Mouse (Mus musculus) mature B cell (primary cell): ENCODE results near the gene Ptpn11.

Experiments
- in situ Hi-C: fragments of 300-500 bp; cut with MboI; formaldehyde crosslinking; loops from 2 replicates; pipeline ENCODE4 v1.14.3; 2019

Gene Ptpn11

GRCm38 (mm10) chr5:121183269-121183668 lies 7.9 kb downstream of the Ptpn11 start:
- in situ Hi-C loops, result no loop called here

DNA sequence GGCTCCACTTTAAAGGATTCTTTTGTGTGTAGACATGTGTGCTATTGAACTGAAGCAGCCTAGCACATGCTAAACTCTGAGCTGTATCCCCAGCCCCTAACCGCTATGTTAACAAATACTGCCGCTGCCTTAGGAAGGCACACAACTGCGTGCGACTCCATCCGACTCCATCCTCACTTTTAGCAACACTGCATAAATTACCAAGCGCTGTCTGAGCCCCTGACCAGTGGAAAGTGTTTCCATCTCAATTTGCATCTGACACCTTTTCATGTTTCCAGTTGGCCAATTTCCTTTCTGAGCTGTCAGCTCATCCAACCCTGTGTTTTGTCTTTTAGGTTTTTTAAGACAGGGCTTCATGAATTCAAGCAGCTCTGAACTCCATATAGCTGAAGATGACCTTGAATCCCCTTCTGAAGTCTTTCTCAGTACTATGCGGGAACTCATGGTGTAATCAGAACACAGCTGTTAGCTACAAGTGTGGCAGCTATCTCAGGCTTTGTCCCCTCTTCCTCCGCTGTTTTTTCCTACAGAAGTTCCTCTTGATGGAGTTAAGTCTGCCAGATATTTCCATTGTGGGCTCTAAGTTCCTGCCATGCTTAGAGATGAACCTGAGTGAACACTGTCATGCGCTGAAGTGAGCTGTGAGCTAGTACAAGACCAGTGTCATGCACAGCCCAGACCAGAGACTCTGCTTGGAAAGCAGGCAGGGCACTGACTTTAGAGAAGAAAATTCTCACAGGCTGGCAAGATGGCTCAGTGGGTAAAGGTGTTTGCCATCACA lies 11.9 kb downstream of the Ptpn11 start:
- in situ Hi-C loops, result no loop called here

DNA sequence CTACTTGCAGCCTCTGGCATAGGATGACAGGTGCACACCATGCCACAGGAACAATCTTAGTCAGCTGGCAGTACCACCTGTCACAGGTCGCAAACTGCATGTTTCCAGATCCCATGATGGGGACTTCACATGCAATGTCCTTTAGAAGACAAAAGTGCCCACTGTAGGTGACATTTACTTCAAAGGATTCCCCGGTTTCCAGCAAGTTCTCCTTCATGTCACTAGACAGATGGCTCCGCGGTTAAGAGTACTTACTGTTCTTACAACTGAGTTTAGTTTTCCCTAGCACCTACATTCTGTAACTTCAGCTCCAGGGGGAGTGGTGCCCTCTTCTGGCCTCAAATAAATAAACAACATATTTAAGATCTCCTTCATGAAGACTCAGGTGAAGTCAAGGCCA lies 18.4 kb downstream of the Ptpn11 start:
- in situ Hi-C loops, result no loop called here

GRCm38 (mm10) chr5:121169588-121169987 lies 21.6 kb downstream of the Ptpn11 start:
- in situ Hi-C loops, result no loop called here

DNA sequence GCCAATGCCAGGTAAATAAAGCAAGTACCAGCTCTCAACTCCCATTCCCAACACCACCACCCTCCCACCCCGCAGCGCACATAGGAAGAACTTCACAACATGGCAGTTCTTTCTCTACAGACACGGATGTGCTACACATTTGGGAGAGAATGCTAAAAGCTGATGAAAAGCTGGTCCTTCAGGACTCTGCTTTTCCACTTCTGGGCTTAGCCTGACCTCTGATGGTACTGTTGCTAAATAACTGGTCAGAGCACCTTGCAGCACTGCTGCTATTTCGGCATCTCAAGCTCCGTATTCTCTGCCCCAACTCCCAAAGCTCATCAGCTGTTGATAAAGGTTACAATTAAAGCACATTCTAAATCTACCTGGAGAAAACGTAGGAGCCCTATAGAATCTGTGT lies 24.3 kb downstream of the Ptpn11 start:
- in situ Hi-C loops, result no loop called here

GRCm38 (mm10) chr5:121162923-121163322 lies 28.3 kb downstream of the Ptpn11 start:
- in situ Hi-C loops, result no loop called here

GRCm38 (mm10) chr5:121162285-121162684 lies 28.9 kb downstream of the Ptpn11 start:
- in situ Hi-C loops, result no loop called here

GRCm38 (mm10) chr5:121158966-121159365 lies 32.2 kb downstream of the Ptpn11 start:
- in situ Hi-C loops, result no loop called here

GRCm38 (mm10) chr5:121157489-121157888 lies 33.7 kb downstream of the Ptpn11 start:
- in situ Hi-C loops, result no loop called here

DNA sequence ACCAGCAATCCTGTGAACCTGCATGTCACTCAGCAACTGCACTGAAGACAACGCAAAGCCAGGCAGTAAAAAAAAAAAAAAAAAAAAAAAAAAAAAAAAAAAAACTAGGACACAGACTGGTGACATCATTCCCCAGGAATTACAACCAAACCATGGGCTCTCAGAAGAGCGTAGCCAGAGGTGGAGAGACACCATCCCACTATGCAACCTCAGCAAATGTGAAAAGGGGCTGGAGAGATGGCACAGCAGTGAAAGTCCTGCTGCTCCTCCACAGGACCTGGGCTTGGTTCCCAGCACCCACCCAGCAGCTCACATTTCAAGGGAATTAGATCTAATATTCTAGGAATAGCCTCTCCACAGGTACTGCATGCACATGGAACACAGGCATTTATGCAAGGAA lies 34.2 kb downstream of the Ptpn11 start:
- in situ Hi-C loops, result no loop called here

- in situ Hi-C loops, result no loop called here
These were observed 35.1 kb downstream of the Ptpn11 start for GRCm38 (mm10) chr5:121156121-121156520.

DNA sequence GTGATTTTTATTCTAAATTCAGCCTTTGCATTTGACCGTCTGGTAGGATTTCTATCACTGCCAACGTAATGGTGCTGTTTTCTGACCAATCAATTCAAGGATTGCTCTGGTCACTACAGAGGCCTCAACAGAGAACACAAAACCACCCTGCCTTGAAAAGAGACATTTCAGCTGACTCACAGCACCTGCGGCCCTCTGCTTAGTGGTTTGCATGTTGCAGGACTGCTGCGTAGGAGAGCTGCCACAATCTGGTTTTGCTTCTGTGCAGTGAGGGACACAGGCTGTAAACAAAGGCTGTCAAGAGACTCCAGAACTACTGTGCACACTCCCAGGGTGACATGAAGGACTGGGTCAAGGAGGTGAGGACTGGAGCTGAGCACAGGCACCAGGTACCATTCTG lies 40.5 kb downstream of the Ptpn11 start:
- in situ Hi-C loops, result no loop called here

DNA sequence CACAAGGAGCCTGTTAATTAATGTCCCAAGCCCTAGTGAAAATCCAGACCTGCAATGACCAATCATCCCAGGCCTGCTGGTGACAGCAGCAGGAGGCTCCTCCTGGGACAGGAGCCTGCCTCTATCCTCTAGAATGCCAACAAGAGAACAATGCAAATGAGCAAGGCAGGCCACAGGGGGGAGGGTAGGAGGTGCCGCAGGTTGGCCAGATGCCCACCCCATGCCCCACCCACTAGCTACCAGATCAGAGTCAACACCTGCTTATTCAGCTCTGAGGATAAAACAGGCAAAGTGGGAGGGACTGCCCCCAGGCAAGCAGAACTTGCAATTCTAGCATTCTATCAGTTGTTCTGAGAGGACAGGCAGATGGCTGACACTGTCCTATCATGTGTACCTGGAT lies 42.0 kb downstream of the Ptpn11 start:
- in situ Hi-C loops, result no loop called here

GRCm38 (mm10) chr5:121146275-121146674 lies 44.9 kb downstream of the Ptpn11 start:
- in situ Hi-C loops, result no loop called here

GRCm38 (mm10) chr5:121145609-121146008 lies 45.6 kb downstream of the Ptpn11 start:
- in situ Hi-C loops, result no loop called here

- in situ Hi-C loops, result no loop called here
These were observed 46.6 kb downstream of the Ptpn11 start for GRCm38 (mm10) chr5:121144441-121145238.

- in situ Hi-C loops, result no loop called here
These were observed 48.6 kb downstream of the Ptpn11 start for GRCm38 (mm10) chr5:121142431-121143119.

DNA sequence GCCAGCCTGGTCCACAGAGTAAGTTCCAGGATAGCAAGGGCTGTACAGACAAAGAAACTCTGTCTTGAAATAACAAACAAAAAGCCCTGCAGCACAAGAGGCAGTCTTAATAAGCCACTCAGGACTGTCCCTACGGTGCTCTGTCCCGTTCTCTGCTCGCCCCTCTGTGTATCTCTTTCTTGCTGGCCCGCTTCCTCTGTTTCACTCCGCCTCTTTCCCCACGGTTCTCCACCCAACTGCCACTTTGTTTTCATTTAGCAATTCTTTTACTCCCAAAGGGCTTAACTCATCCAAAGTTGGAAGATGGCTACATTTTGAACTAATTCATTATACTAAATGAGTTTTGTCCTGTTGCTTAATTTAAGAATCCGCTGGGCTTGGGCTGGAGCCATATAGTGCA lies 50.9 kb downstream of the Ptpn11 start:
- in situ Hi-C loops, result no loop called here

DNA sequence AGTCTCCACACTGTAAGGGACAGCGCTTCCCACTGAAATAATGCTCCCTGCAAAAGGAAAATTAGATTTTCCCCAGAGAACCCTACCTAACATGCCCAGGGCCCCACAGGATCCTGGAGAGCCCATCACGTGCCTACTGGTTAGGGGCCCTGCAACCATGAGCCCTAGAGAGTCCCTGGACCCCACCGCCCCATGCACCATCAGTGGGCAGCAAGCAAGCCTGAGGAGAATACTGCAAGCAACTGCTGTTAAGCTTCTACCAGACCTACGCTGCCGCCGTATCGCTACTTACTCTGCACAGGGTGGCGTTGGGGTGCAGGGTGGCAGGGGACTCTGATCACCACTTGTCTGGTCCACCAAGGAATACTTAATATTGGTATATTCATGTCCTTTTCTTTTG lies 54.1 kb downstream of the Ptpn11 start:
- in situ Hi-C loops, result no loop called here

GRCm38 (mm10) chr5:121131801-121132200 lies 59.4 kb downstream of the Ptpn11 start:
- in situ Hi-C loops, result no loop called here

- in situ Hi-C loops, result no loop called here
These were observed 61.9 kb downstream of the Ptpn11 start for GRCm38 (mm10) chr5:121129254-121129653.

- in situ Hi-C loops, result no loop called here
These were observed 65.1 kb downstream of the Ptpn11 start for GRCm38 (mm10) chr5:121126051-121126450.

DNA sequence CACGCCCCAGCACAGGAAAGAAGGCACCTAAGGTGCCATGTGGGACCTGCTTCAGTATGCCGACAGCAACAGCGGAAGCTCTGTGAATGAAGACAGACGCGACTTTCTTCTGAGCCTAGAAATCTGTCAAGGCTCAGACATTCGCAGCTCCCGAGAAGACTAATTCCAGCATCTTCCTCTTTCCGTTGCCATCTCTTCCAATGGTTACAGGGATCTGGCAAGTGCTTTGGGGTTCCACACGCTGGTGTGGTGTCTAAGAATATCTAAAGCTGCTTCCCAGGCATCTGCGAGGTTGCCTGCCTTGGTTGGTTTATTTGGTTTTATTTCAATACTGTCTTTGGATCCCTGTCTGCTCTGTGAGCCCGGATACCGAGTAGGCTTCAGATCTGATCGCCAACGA lies 65.6 kb downstream of the Ptpn11 start:
- in situ Hi-C loops, result no loop called here
